Mouse (Mus musculus) G1E (cell line): ENCODE results near the gene Ltbp4. TPM values are rescaled to one million over a fixed set of nuclear protein-coding genes. Genes with fewer than 3 reads are reported as not detected.

Experiments
- ATAC-seq: 2 replicates; pipeline ENCODE4 v1.8.0; 2016; ENCODE audit warnings: mild to moderate bottlenecking; ENCODE audit not compliant: insufficient number of reproducible peaks, poor library complexity, low FRiP score, severe bottlenecking; ENCODE audit errors: extremely low read depth
- DNase-seq: peaks from one replicate; pipeline ENCODE4 v3.0.0; 2012; ENCODE audit warnings: low spot score
- H3K27me3 ChIP-seq: 2 replicates; pipeline ENCODE4 v1.6.1; 2012; ENCODE audit warnings: mild to moderate bottlenecking, low read length, inconsistent platforms; ENCODE audit not compliant: insufficient read depth
- H3K36me3 ChIP-seq: replicated peaks from 2 replicates; pipeline ENCODE3; 2012; ENCODE audit warnings: mild to moderate bottlenecking, inconsistent platforms
- H3K4me1 ChIP-seq: 2 replicates; pipeline ENCODE4 v1.6.1; 2012; ENCODE audit warnings: low read depth, low read length, inconsistent platforms, mixed read lengths; ENCODE audit not compliant: insufficient read depth
- H3K4me3 ChIP-seq: 2 replicates; pipeline ENCODE4 v1.5.1; 2012; ENCODE audit warnings: low read depth, mild to moderate bottlenecking, inconsistent platforms, low read length, moderate library complexity, mixed read lengths
- H3K9me3 ChIP-seq: replicated peaks from 2 replicates; pipeline ENCODE4 v1.6.1; 2012; ENCODE audit warnings: inconsistent platforms
- CTCF ChIP-seq: IDR thresholded peaks from 2 replicates; pipeline ENCODE4 v1.5.1; 2012; ENCODE audit warnings: low read depth, low read length, inconsistent platforms, mixed read lengths
- GATA1 ChIP-seq: IDR thresholded peaks from 2 replicates; pipeline ENCODE4 v1.6.1; 2012; ENCODE audit warnings: borderline replicate concordance, low read length, inconsistent platforms, mixed read lengths
- GATA2 ChIP-seq: IDR thresholded peaks from 2 replicates; pipeline ENCODE4 v1.6.1; 2012; ENCODE audit warnings: low read depth, low read length, inconsistent platforms, borderline replicate concordance
- POLR2AphosphoS5 ChIP-seq: IDR thresholded peaks from 2 replicates; pipeline ENCODE4 v1.6.1; 2012; ENCODE audit warnings: low read depth, low read length, inconsistent platforms; ENCODE audit not compliant: insufficient replicate concordance
- TAL1 ChIP-seq: conservative IDR thresholded peaks from 2 replicates; pipeline ENCODE4 v1.6.1; 2012; ENCODE audit warnings: low read depth, low read length, inconsistent platforms, mixed read lengths
- polyA plus RNA-seq: library from polyadenylated mRNA; stranded (reverse); fragments of >175 nt; gene quantifications from 2 replicates; pipeline ENCODE4 v1.2.3, GENCODE M21; 2012
- total RNA-seq, 2 experiments: library from RNA; stranded (forward) in 1 of 2; stranded (reverse) in 1 of 2; fragments of 200-1000 nt in 1 of 2; fragments of >200 nt in 1 of 2; fragmentation: Nextera tagmentation in 1 of 2; gene quantifications; 2 replicates each; pipeline ENCODE4 v1.2.3; 2014 to 2017

Ltbp4 gene
- total and polyA plus RNA-seq, 3 experiments: 0.16 to 9.1 (median 1.0) TPM

DNA sequence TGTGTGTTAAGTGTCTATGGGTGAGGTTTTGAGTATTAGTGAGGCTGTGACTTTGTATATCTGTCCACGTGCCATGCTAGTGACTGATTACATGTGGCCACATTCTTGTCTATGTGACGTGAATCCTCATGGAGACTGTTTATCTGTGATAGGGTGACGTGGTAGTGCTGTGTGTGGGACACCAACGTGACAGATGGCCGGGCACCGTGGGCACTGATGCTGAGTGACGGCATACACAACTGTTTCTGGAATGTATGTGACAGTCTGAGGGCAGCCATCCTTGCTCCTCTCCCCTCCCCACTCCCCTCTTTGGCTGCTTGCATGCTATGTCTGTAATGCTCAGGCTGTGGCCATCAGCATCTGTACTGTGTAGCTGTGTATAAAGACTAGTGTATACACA lies 76.6 kb downstream of the Ltbp4 start:
- TF ChIP-seq GATA2 (no peak), POLR2AphosphoS5 (no peak), TAL1 (no peak), GATA1 (no peak), CTCF (no peak)
- Histone ChIP-seq H3K36me3 (peaks cover 22% of the 10 kb centered on the region), H3K27me3 (peaks cover 11% of the 10 kb centered on the region; the same call in 1 of the 2 replicates), H3K4me1 (peaks cover 40% of the 10 kb centered on the region), H3K9me3 (no peaks in the 10 kb centered on the region), H3K4me3 (no peak overlapping the region)
- DNase-seq: no peak
- no peak for ATAC-seq

DNA sequence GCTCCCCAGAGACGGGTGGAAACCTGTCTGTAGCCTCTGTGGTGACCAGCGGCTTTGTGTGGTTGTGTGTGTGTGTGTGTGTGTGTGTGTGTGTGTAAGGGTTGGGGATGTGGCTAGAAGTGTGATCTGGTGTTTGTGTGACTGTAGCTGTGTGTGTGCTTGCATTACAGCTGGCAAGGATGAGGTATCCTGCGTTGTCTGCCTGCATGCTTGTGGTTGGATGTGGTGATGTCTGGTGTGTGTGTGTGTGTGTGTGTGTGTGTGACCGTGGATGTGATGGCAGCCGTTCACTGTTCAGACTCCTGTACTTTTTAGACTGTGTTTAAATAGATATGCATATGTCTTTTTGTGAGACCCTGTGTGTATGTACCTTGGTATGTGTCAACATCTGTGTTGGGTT lies 77.7 kb downstream of the Ltbp4 start:
- DNase-seq (no peak), ATAC-seq (no peak)
- no peaks in the 10 kb centered on the region for H3K9me3 ChIP-seq
- TF ChIP-seq TAL1 (no peak), GATA2 (no peak), POLR2AphosphoS5 (no peak), CTCF (no peak), GATA1 (no peak)
- H3K36me3 ChIP-seq: peaks cover 33% of the 10 kb centered on the region
- H3K27me3 ChIP-seq: peaks cover 10% of the 10 kb centered on the region; the same call in 1 of the 2 replicates
- peak overlapping the region; percentile 4; the same call in 1 of the 2 replicates for H3K4me3 ChIP-seq
- peaks cover 43% of the 10 kb centered on the region for H3K4me1 ChIP-seq

DNA sequence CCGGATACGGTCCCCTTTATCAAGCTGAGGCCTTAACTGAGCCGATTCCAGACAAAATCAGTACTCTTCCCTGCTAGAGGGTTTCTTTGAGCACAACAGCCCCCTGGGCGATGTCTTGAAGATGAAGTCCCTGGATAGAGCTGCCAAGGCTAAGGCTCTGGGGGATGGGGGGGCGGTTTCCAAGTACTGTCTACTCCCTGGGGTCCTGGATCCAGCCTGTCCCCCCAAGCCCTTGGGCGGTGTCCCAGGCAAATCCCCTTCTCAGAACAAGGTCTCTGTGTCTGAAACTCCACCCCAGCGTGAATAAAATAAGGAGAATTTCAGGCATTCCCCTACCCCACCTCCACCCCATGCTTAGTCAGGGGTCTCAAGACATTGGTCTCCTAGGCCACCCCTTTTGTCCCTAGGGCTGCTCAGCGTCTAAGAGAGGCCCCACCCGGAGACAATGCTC lies 78.2 kb downstream of the Ltbp4 start:
- peaks cover 9% of the 10 kb centered on the region; the same call in 1 of the 2 replicates for H3K27me3 ChIP-seq
- no peak for DNase-seq
- TF ChIP-seq CTCF (no peak), GATA2 (no peak), TAL1 (no peak), GATA1 (no peak), POLR2AphosphoS5 (no peak)
- peak overlapping the region; percentile 73 for H3K4me3 ChIP-seq
- peaks cover 37% of the 10 kb centered on the region for H3K36me3 ChIP-seq
- peaks cover 42% of the 10 kb centered on the region for H3K4me1 ChIP-seq
- no peaks in the 10 kb centered on the region for H3K9me3 ChIP-seq
- ATAC-seq: no peak

DNA sequence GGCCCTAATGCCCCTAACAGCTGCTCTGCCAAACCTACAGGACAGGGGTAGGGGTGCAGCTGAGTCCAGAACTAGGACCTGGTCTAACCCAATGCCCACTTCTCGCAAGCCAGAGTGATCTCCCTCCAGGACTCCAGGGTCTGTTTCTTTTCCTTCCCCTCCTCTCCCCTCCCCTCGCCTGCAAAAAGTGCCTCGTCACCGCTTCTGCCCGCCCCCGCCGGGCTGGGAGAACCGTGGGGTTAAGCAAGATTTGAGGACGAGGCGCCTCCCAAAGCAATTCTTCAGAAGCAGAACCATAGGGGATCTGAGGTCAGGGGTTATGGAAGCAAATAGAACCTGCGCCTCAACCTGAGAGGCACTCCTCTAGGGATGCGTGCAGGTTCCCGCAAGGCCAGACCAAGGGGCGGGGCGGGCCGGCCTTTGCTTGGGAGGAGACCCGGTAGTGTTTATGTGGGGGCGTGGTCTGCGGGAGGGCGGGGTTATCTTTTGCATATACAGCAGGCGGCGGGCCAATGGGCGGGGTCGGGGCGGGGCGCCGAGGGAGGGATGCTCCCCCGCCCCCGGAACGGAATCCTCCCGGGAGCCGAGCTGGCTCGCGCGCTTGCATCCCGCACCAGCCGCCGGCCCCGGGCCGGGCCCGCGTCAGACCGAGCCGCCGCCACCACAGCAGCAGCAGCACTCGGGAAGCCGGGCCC lies 79.1 kb downstream of the Ltbp4 start, which contains the start of gene Numbl:
Gene Numbl, plus strand, starts transcription at position 229 of the 695 bp plus-strand sequence.
- H3K9me3 ChIP-seq: no peaks in the 10 kb centered on the region
- TF ChIP-seq TAL1 (no peak), CTCF (no peak), POLR2AphosphoS5 (no peak), GATA2 (no peak), GATA1 (no peak)
- H3K4me3 ChIP-seq: peak within 1 kb of the TSS; percentile 73
- peaks cover 44% of the 10 kb centered on the region for H3K36me3 ChIP-seq
- H3K4me1 ChIP-seq: peaks cover 42% of the 10 kb centered on the region
- ATAC-seq (peak; percentile 86), DNase-seq (peak; percentile 95)
- peaks cover 9% of the 10 kb centered on the region; the same call in 1 of the 2 replicates for H3K27me3 ChIP-seq

DNA sequence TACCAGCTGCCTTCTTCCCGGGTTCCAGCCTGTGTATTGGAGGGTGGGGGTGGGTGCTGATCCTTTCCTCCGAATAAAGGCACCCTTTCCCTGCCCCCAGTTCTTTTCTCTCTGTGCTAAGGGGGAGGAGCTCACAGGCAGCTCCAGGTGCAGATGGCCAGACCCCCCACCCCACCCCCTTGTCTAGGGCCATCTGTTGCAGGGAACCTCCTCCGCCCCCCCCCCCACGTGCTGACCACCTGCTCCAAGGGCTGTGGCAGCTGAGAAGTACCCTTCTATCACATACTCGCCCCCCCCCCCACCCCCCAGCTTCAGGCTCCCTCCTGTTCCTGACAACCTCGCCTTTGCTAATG lies 79.7 kb downstream of the Ltbp4 start:
- peaks cover 42% of the 10 kb centered on the region for H3K4me1 ChIP-seq
- peak; percentile 14 for DNase-seq
- H3K36me3 ChIP-seq: peaks cover 49% of the 10 kb centered on the region
- peak overlapping the region; percentile 73 for H3K4me3 ChIP-seq
- no peak for ATAC-seq
- TF ChIP-seq GATA2 (no peak), CTCF (no peak), GATA1 (no peak), TAL1 (no peak), POLR2AphosphoS5 (no peak)
- H3K9me3 ChIP-seq: no peaks in the 10 kb centered on the region
- peaks cover 9% of the 10 kb centered on the region; the same call in 1 of the 2 replicates for H3K27me3 ChIP-seq

DNA sequence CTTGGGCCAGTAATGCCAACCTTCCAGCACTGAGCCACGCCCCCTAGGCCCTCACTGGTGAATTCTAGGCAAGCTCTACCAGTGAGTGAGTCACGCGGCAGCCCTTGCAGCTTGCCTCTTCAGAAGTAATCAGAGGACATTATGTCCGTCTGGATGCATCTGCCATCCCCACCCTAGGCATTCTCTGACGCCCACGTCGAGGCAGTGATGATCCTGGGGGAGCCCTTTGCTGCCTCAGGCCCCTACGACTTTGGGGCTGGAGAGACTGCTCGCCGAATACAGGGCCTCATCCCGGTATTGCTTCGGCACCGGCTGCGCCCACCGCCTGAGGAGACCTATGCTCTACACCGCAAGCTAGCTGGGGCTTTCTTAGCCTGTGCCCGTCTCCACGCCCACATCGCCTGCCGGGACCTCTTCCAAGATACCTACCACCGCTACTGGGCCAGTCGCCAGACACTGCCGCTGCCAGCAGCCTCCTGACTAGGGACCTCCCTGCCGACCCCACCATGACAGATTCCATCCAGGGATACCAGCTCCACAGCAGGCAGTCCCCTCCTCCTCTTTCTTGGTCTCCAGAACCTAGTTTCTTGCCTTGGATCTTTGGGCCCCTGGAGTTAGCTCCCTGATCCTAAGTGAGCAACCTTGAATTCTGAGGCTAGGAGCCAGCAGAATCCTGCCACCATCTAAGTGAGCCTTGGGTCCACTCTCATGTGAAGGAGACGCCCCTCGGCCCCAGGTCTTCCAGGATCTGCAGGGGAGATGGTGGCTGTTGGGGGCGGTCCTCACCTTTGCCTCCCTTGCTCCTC lies 80.2 kb downstream of the Ltbp4 start:
- Histone ChIP-seq H3K4me1 (peaks cover 43% of the 10 kb centered on the region), H3K27me3 (peaks cover 9% of the 10 kb centered on the region; the same call in 1 of the 2 replicates), H3K4me3 (peak overlapping the region; percentile 28; the same call in 1 of the 2 replicates), H3K9me3 (no peaks in the 10 kb centered on the region), H3K36me3 (peaks cover 53% of the 10 kb centered on the region)
- DNase-seq (peak; percentile 38), ATAC-seq (no peak)
- no peak for TF ChIP-seq TAL1
- TF ChIP-seq POLR2AphosphoS5: no peak
- no peak for TF ChIP-seq CTCF
- TF ChIP-seq GATA1: no peak
- TF ChIP-seq GATA2: no peak
